Mouse (Mus musculus) urinary bladder, adult 2 months (tissue): ENCODE data around the gene Fmnl3. TPM values are rescaled to one million over a fixed set of nuclear protein-coding genes. Genes with fewer than 3 reads are reported as not detected.

Source experiments
- DNase-seq: peaks from one replicate; pipeline ENCODE4 v3.0.0; 2022; ENCODE audit warnings: low spot score
- polyA plus RNA-seq: library from polyadenylated mRNA; depleted of rRNA; stranded (reverse); fragments of >200 nt; gene quantifications from 2 replicates; pipeline ENCODE4 v1.2.3, GENCODE M21; 2012

The Fmnl3 gene
- polyA plus RNA-seq, 1 experiment, result 8.9 TPM

GRCm38 (mm10) chr15:99343414-99344147, 26.7 kb downstream of the Fmnl3 start:
- DNase-seq, result no peak

GRCm38 (mm10) chr15:99342194-99342981, 27.9 kb downstream of the Fmnl3 start:
- no peak for DNase-seq

- DNase-seq, result no peak
These were observed 29.2 kb downstream of the Fmnl3 start for GRCm38 (mm10) chr15:99341102-99341501.

GRCm38 (mm10) chr15:99339669-99340068, 30.6 kb downstream of the Fmnl3 start:
- DNase-seq, result no peak

GRCm38 (mm10) chr15:99338916-99339315, 31.4 kb downstream of the Fmnl3 start:
- no peak for DNase-seq

GRCm38 (mm10) chr15:99335801-99336320, 34.4 kb downstream of the Fmnl3 start:
- no peak for DNase-seq

- DNase-seq, result no peak
These were observed 35.8 kb downstream of the Fmnl3 start for GRCm38 (mm10) chr15:99334500-99334899.

- no peak for DNase-seq
These were observed 36.6 kb downstream of the Fmnl3 start for GRCm38 (mm10) chr15:99333676-99334065.

GRCm38 (mm10) chr15:99332921-99333675, 37.2 kb downstream of the Fmnl3 start:
- DNase-seq, result no peak

- no peak for DNase-seq
These were observed 38.2 kb downstream of the Fmnl3 start for GRCm38 (mm10) chr15:99332111-99332510.

- no peak for DNase-seq
These were observed 38.9 kb downstream of the Fmnl3 start for GRCm38 (mm10) chr15:99331341-99331740.

GRCm38 (mm10) chr15:99330324-99330723, 40.0 kb downstream of the Fmnl3 start:
- no peak for DNase-seq

GRCm38 (mm10) chr15:99328011-99328410, 42.3 kb downstream of the Fmnl3 start:
- no peak for DNase-seq

GRCm38 (mm10) chr15:99326959-99327358, 43.3 kb downstream of the Fmnl3 start:
- DNase-seq, result no peak

- no peak for DNase-seq
These were observed 43.9 kb downstream of the Fmnl3 start for GRCm38 (mm10) chr15:99326407-99326806.

- DNase-seq, result no peak
These were observed 44.7 kb downstream of the Fmnl3 start for GRCm38 (mm10) chr15:99325598-99325997.

GRCm38 (mm10) chr15:99324151-99324550, 46.1 kb downstream of the Fmnl3 start:
- DNase-seq, result no peak

GRCm38 (mm10) chr15:99320978-99321377, 49.3 kb downstream of the Fmnl3 start:
- DNase-seq, result no peak

GRCm38 (mm10) chr15:99320168-99320674, 50.1 kb downstream of the Fmnl3 start:
- DNase-seq, result no peak

- no peak for DNase-seq
These were observed 50.8 kb downstream of the Fmnl3 start for GRCm38 (mm10) chr15:99319411-99319871.

- no peak for DNase-seq
These were observed 51.3 kb downstream of the Fmnl3 start for GRCm38 (mm10) chr15:99318861-99319410.
